Mouse (Mus musculus) limb, embryonic 14.5 days (tissue): ENCODE data around the gene Zic2. TPM values are rescaled to one million over a fixed set of nuclear protein-coding genes. Genes with fewer than 3 reads are reported as not detected.
A peak's percentile ranks its signal among the peaks of the same experiment; 100 is the strongest.
"Not testable (repeated sequence)": the region's sequence is repeated elsewhere in the genome, so short reads cannot be mapped to it uniquely, and the experiment has no call there.

Experiments used
- ATAC-seq: fragments of 200-750 bp; cut with Nextera tagmentation; 2 replicates; pipeline ENCODE4 v1.8.0; 2017; ENCODE audit warnings: low read depth, moderate number of reproducible peaks, moderate TSS enrichment; ENCODE audit not compliant: low FRiP score
- DNase-seq: peaks from one replicate; pipeline ENCODE4 v3.0.0-alpha.2; 2015; ENCODE audit warnings: low spot score
- H3K27ac ChIP-seq: fragments of 300-500 bp; sonication (generic); replicated peaks from 2 replicates; pipeline ENCODE4 v1.5.1; 2014; ENCODE audit warnings: low read depth, mild to moderate bottlenecking, low read length, moderate library complexity, mixed read lengths
- H3K27me3 ChIP-seq: fragments of 300-500 bp; sonication (generic); 2 replicates; pipeline ENCODE4 v1.6.1; 2014; ENCODE audit warnings: low read length, mixed read lengths; ENCODE audit not compliant: control insufficient read depth, insufficient read depth
- H3K36me3 ChIP-seq: fragments of 300-500 bp; sonication (generic); 2 replicates; pipeline ENCODE4 v1.6.1; 2014; ENCODE audit warnings: mild to moderate bottlenecking, low read length, moderate library complexity, mixed read lengths; ENCODE audit not compliant: control insufficient read depth, insufficient read depth
- H3K4me1 ChIP-seq: fragments of 300-500 bp; sonication (generic); 2 replicates; pipeline ENCODE4 v1.6.1; 2014; ENCODE audit warnings: antibody characterized with exemption, low read length, mixed read lengths; ENCODE audit not compliant: control insufficient read depth, insufficient read depth
- H3K4me2 ChIP-seq: fragments of 300-500 bp; sonication (generic); replicated peaks from 2 replicates; pipeline ENCODE4 v1.6.1; 2014; ENCODE audit warnings: low read depth, mild to moderate bottlenecking, low read length, moderate library complexity; ENCODE audit not compliant: severe bottlenecking
- H3K4me3 ChIP-seq: fragments of 300-500 bp; sonication (generic); replicated peaks from 2 replicates; pipeline ENCODE4 v1.5.1; 2014; ENCODE audit warnings: low read length
- H3K9ac ChIP-seq: fragments of 300-500 bp; sonication (generic); 2 replicates; pipeline ENCODE4 v1.6.1; 2014; ENCODE audit warnings: mild to moderate bottlenecking, low read depth, low read length, moderate library complexity; ENCODE audit not compliant: severe bottlenecking
- H3K9me3 ChIP-seq: fragments of 300-500 bp; sonication (generic); 2 replicates; pipeline ENCODE4 v1.6.1; 2016; ENCODE audit warnings: low read length; ENCODE audit not compliant: control insufficient read depth
- POLR2A ChIP-seq: fragments of 200-500 bp; IDR thresholded peaks from 2 replicates; pipeline ENCODE4 v1.8.0; 2012; ENCODE audit warnings: inconsistent platforms, mild to moderate bottlenecking, moderate library complexity, borderline replicate concordance; ENCODE audit not compliant: insufficient read depth, insufficient read length; ENCODE audit errors: extremely low read depth
- WGBS: fragments of 180-500 bp; shearing (Covaris S2); extraction: QIAGEN DNeasy Blood & Tissue Kit; methylation state at CpG from one replicate; pipeline ENCODE4 v1.1.7; 2014; 5-methylcytosine and 5-hydroxymethylcytosine counted together
- polyA plus RNA-seq, 2 experiments: library from polyadenylated mRNA; depleted of rRNA in 1 of 2; stranded (reverse) in 1 of 2; unstranded in 1 of 2; fragments of >200 nt; fragmentation: Nextera tagmentation in 1 of 2; extraction: Ambion mirVana in 1 of 2; gene quantifications; 2 replicates each; pipeline versions ENCODE4 v1.2.1 to v1.2.3; 2012 to 2014

Zic2 gene
- polyA plus RNA-seq, 2 experiments: 0.80 to 4.0 TPM

GRCm38 (mm10) chr14:122463080-122463691 lies 12.0 kb upstream of the Zic2 start:
- WGBS: 1% methylated on average over 40 of the region's 40 CpGs
- no peak overlapping the region for H3K27ac ChIP-seq
- peak overlapping the region; percentile 55 for H3K4me3 ChIP-seq
- peak overlapping the region; percentile 58 for H3K9ac ChIP-seq
- DNase-seq: no peak
- no peak for TF ChIP-seq POLR2A
- H3K4me1 ChIP-seq: peaks cover 14% of the 10 kb centered on the region
- H3K9me3 ChIP-seq: no peaks in the 10 kb centered on the region
- peak overlapping the region; percentile 86 for H3K4me2 ChIP-seq
- H3K36me3 ChIP-seq: no peaks in the 10 kb centered on the region
- peaks cover 67% of the 10 kb centered on the region for H3K27me3 ChIP-seq
- ATAC-seq: no peak

GRCm38 (mm10) chr14:122463734-122464341 lies 11.4 kb upstream of the Zic2 start:
- peaks cover 14% of the 10 kb centered on the region for H3K4me1 ChIP-seq
- peak overlapping the region; percentile 58 for H3K9ac ChIP-seq
- peak overlapping the region; percentile 55 for H3K4me3 ChIP-seq
- peak overlapping the region; percentile 86 for H3K4me2 ChIP-seq
- H3K9me3 ChIP-seq, DNase-seq, H3K36me3 ChIP-seq: not testable (repeated sequence)
- peak; percentile 38 for ATAC-seq
- H3K27me3 ChIP-seq: peaks cover 74% of the 10 kb centered on the region
- WGBS: 0% methylated on average over 44 of the region's 58 CpGs
- H3K27ac ChIP-seq: peak overlapping the region; percentile 52; the same call in 1 of the 2 replicates

GRCm38 (mm10) chr14:122464351-122464762 lies 10.9 kb upstream of the Zic2 start:
- Histone ChIP-seq H3K4me2 (peak overlapping the region; percentile 86), H3K4me3 (peak overlapping the region; percentile 55), H3K27me3 (peaks cover 79% of the 10 kb centered on the region), H3K36me3 (no peaks in the 10 kb centered on the region), H3K4me1 (peaks cover 14% of the 10 kb centered on the region), H3K9me3 (no peaks in the 10 kb centered on the region), H3K9ac (peak overlapping the region; percentile 58), H3K27ac (peak overlapping the region; percentile 52; the same call in 1 of the 2 replicates)
- TF ChIP-seq POLR2A: no peak
- ATAC-seq (0 out of 2 replicates have a peak, but pooled peaks have one; percentile 13), DNase-seq (no peak)
- WGBS: 1% methylated on average over 45 of the region's 62 CpGs

GRCm38 (mm10) chr14:122464763-122465741 lies 10.2 kb upstream of the Zic2 start, which contains the start of gene Zic5:
TSS of gene Zic5 (minus strand) at chr14:122465677.
- Histone ChIP-seq H3K36me3 (no peaks in the 10 kb centered on the region), H3K27ac (peak within 1 kb of the TSS; percentile 52), H3K27me3 (peaks cover 86% of the 10 kb centered on the region), H3K4me2 (peak within 1 kb of the TSS; percentile 86), H3K4me3 (peak within 1 kb of the TSS; percentile 55), H3K9ac (peak within 1 kb of the TSS; percentile 58), H3K4me1 (peaks cover 14% of the 10 kb centered on the region), H3K9me3 (no peaks in the 10 kb centered on the region)
- peak; percentile 37 for ATAC-seq
- DNase-seq: no peak
- peak; percentile 49; the same call in 1 of the 2 replicates for TF ChIP-seq POLR2A
- under 1% methylated on average over 39 of the region's 62 CpGs for WGBS

DNA sequence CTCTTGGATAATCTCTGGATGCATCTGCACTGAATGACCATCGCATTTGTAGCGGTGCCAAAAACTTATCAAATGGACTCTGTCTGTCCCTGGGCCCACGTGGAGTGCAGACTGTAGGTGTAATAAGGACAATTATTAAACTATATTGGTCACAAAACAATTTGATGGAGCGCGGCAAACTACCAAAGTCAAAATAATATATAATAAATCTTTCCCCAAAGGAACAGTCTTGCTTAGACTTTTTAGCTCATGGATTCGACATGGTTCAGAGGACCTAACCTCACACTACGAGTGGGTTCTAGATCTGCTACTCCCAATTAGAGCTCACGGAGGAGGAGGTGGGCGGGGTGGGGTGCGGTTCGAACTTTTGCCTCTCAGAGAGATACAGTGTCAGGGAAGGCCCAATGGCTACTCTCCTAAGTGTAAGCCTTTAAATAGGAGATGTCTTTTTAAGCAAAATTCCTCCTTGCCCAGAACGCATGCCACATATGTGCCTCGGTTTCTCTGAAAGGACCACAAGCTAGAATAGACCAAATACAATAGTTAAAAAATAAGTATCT lies 9.2 kb upstream of the Zic2 start:
- no peak for TF ChIP-seq POLR2A
- Histone ChIP-seq H3K27ac (no peak overlapping the region), H3K36me3 (no peaks in the 10 kb centered on the region), H3K9me3 (no peaks in the 10 kb centered on the region), H3K27me3 (peaks cover 95% of the 10 kb centered on the region), H3K4me2 (peak overlapping the region; percentile 86), H3K4me3 (peak overlapping the region; percentile 55; the same call in 1 of the 2 replicates), H3K9ac (0 out of 2 replicates have a peak overlapping the region, but pooled peaks have one; percentile 7), H3K4me1 (peaks cover 14% of the 10 kb centered on the region)
- WGBS: 28% methylated on average over 13 of the region's 13 CpGs
- ATAC-seq: no peak
- DNase-seq: no peak
